Mouse (Mus musculus) liver, embryonic 14.5 days (tissue): ENCODE measurements around the gene Rhoa.

ENCODE experiments used
- CTCF ChIP-seq: IDR thresholded peaks from 2 replicates; pipeline ENCODE4 v1.5.1; 2016; ENCODE audit warnings: antibody characterized with exemption, low read depth, control low read depth
- EP300 ChIP-seq: IDR thresholded peaks from 2 replicates; pipeline ENCODE4 v1.6.1; 2016; ENCODE audit warnings: antibody characterized with exemption, low read depth

DNA sequence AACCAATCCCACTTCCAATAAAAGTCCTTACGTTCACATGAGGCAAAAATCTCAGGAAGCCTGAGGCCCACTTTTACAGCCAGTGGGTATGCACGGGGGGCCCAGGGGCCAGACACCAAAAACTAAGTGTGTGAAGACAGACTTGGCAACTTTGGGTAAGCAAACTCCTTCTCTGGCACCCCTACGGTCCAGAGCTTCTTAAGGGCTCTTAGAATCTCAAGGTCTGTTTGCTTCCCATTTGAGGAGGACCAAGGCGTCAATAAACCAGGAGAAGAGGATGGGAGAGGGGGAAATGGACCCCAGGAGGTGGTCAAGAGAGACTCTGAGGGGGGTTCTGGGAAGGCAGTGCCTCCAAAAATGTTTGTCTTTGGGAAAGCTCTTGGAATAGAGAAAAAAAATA lies 32.4 kb upstream of the Rhoa start:
- no peak for TF ChIP-seq CTCF
- no peak for TF ChIP-seq EP300
